Mouse (Mus musculus): ENCODE results near the gene Tomm20. TPM values are rescaled to one million over a fixed set of nuclear protein-coding genes. Genes with fewer than 3 reads are reported as not detected.
"Not testable (repeated sequence)": the region's sequence is repeated elsewhere in the genome, so short reads cannot be mapped to it uniquely, and the experiment has no call there.

Tomm20 gene
- total and polyA plus RNA-seq, 3 experiments = 133 to 1,504 (median 432) TPM

GRCm38 (mm10) chr8:126979091-126979920, 33.7 kb upstream of the Tomm20 start:
- DNase-seq (ENCODE audit: low spot score) (no peak), ATAC-seq (ENCODE audit: extremely low read depth, insufficient number of reproducible peaks, low FRiP score, poor library complexity, severe bottlenecking) (no peak)
- Histone ChIP-seq H3K27me3 (ENCODE audit: insufficient read depth, low read length) (peaks cover 10% of the 10 kb centered on the region), H3K4me1 (ENCODE audit: insufficient read depth, low read depth, low read length) (peaks cover 15% of the 10 kb centered on the region), H3K36me3 (replicated peaks) (no peaks in the 10 kb centered on the region), H3K9me3 (replicated peaks) (no peaks in the 10 kb centered on the region), H3K4me3 (ENCODE audit: low read depth, low read length) (no peak overlapping the region)
- no peak for TF ChIP-seq POLR2AphosphoS5 (IDR thresholded peaks at IDR 0.05; ENCODE audit: insufficient replicate concordance, low read depth, low read length)
- TF ChIP-seq CTCF (IDR thresholded peaks at IDR 0.05; ENCODE audit: low read depth, low read length) = no peak

- ATAC-seq (ENCODE audit: extremely low read depth, insufficient number of reproducible peaks, low FRiP score, poor library complexity, severe bottlenecking); H3K36me3 ChIP-seq (replicated peaks); DNase-seq (ENCODE audit: low spot score); H3K4me3 ChIP-seq (ENCODE audit: low read depth, low read length); H3K27me3 ChIP-seq (ENCODE audit: insufficient read depth, low read length); H3K9me3 ChIP-seq (replicated peaks): not testable (repeated sequence)
- H3K4me1 ChIP-seq (ENCODE audit: insufficient read depth, low read depth, low read length) = peaks cover 23% of the 10 kb centered on the region
These were observed 32.9 kb upstream of the Tomm20 start for GRCm38 (mm10) chr8:126978535-126978934.

- TF ChIP-seq POLR2AphosphoS5 (IDR thresholded peaks at IDR 0.05; ENCODE audit: insufficient replicate concordance, low read depth, low read length) (no peak), TAL1 (conservative IDR thresholded peaks at IDR 0.05; ENCODE audit: low read depth, low read length) (no peak), GATA2 (IDR thresholded peaks at IDR 0.05; ENCODE audit: borderline replicate concordance, low read depth, low read length) (no peak), GATA1 (IDR thresholded peaks at IDR 0.05; ENCODE audit: borderline replicate concordance, low read length) (no peak)
- H3K9me3 ChIP-seq (replicated peaks) = no peaks in the 10 kb centered on the region
- H3K4me3 ChIP-seq (ENCODE audit: low read depth, low read length) = no peak overlapping the region
- DNase-seq (ENCODE audit: low spot score) (no peak), ATAC-seq (ENCODE audit: extremely low read depth, insufficient number of reproducible peaks, low FRiP score, poor library complexity, severe bottlenecking) (no peak)
- peaks cover 28% of the 10 kb centered on the region for H3K4me1 ChIP-seq (ENCODE audit: insufficient read depth, low read depth, low read length)
- H3K27me3 ChIP-seq (ENCODE audit: insufficient read depth, low read length) = peaks cover 10% of the 10 kb centered on the region
- H3K36me3 ChIP-seq (replicated peaks) = no peaks in the 10 kb centered on the region
These were observed 32.4 kb upstream of the Tomm20 start for GRCm38 (mm10) chr8:126978028-126978427.

- no peak for ATAC-seq (ENCODE audit: extremely low read depth, insufficient number of reproducible peaks, low FRiP score, poor library complexity, severe bottlenecking)
- no peak for TF ChIP-seq POLR2AphosphoS5 (IDR thresholded peaks at IDR 0.05; ENCODE audit: insufficient replicate concordance, low read depth, low read length)
These were observed 31.1 kb upstream of the Tomm20 start for GRCm38 (mm10) chr8:126976608-126977348.

GRCm38 (mm10) chr8:126975706-126976105, 30.1 kb upstream of the Tomm20 start:
- TF ChIP-seq CTCF (IDR thresholded peaks at IDR 0.05; ENCODE audit: low read depth, low read length) = peak; percentile 43; the same call in 1 of the 2 replicates
- TF ChIP-seq POLR2AphosphoS5 (IDR thresholded peaks at IDR 0.05; ENCODE audit: insufficient replicate concordance, low read depth, low read length) = no peak
- TF ChIP-seq GATA1 (IDR thresholded peaks at IDR 0.05; ENCODE audit: borderline replicate concordance, low read length) = no peak
- TF ChIP-seq GATA2 (IDR thresholded peaks at IDR 0.05; ENCODE audit: borderline replicate concordance, low read depth, low read length) = no peak
- TF ChIP-seq TAL1 (conservative IDR thresholded peaks at IDR 0.05; ENCODE audit: low read depth, low read length) = no peak
- ATAC-seq (ENCODE audit: extremely low read depth, insufficient number of reproducible peaks, low FRiP score, poor library complexity, severe bottlenecking) = no peak
- DNase-seq (ENCODE audit: low spot score) = peak; percentile 8
- Histone ChIP-seq H3K9me3 (replicated peaks) (no peaks in the 10 kb centered on the region), H3K4me1 (ENCODE audit: insufficient read depth, low read depth, low read length) (peaks cover 46% of the 10 kb centered on the region), H3K27me3 (ENCODE audit: insufficient read depth, low read length) (peaks cover 10% of the 10 kb centered on the region), H3K36me3 (replicated peaks) (no peaks in the 10 kb centered on the region), H3K4me3 (ENCODE audit: low read depth, low read length) (no peak overlapping the region)

More at GRCm38 (mm10) chr8:126976608-126977348, 31.1 kb upstream of the Tomm20 start:
- no peak overlapping the region for H3K4me3 ChIP-seq (ENCODE audit: low read depth, low read length)
- DNase-seq (ENCODE audit: low spot score) = no peak
- no peaks in the 10 kb centered on the region for H3K36me3 ChIP-seq (replicated peaks)
- H3K9me3 ChIP-seq (replicated peaks) = no peaks in the 10 kb centered on the region
- peaks cover 10% of the 10 kb centered on the region for H3K27me3 ChIP-seq (ENCODE audit: insufficient read depth, low read length)
- H3K4me1 ChIP-seq (ENCODE audit: insufficient read depth, low read depth, low read length) = peaks cover 40% of the 10 kb centered on the region

- Histone ChIP-seq H3K27me3 (ENCODE audit: insufficient read depth, low read length) (peaks cover 10% of the 10 kb centered on the region), H3K36me3 (replicated peaks) (no peaks in the 10 kb centered on the region), H3K4me3 (ENCODE audit: low read depth, low read length) (no peak overlapping the region), H3K4me1 (ENCODE audit: insufficient read depth, low read depth, low read length) (peaks cover 52% of the 10 kb centered on the region), H3K9me3 (replicated peaks) (no peaks in the 10 kb centered on the region)
- DNase-seq (ENCODE audit: low spot score) (no peak), ATAC-seq (ENCODE audit: extremely low read depth, insufficient number of reproducible peaks, low FRiP score, poor library complexity, severe bottlenecking) (no peak)
- TF ChIP-seq GATA2 (IDR thresholded peaks at IDR 0.05; ENCODE audit: borderline replicate concordance, low read depth, low read length) = no peak
- TF ChIP-seq POLR2AphosphoS5 (IDR thresholded peaks at IDR 0.05; ENCODE audit: insufficient replicate concordance, low read depth, low read length) = no peak
- TF ChIP-seq CTCF (IDR thresholded peaks at IDR 0.05; ENCODE audit: low read depth, low read length) = no peak
- no peak for TF ChIP-seq TAL1 (conservative IDR thresholded peaks at IDR 0.05; ENCODE audit: low read depth, low read length)
- TF ChIP-seq GATA1 (IDR thresholded peaks at IDR 0.05; ENCODE audit: borderline replicate concordance, low read length) = no peak
These were observed 28.9 kb upstream of the Tomm20 start for GRCm38 (mm10) chr8:126974511-126974910.
